Mouse (Mus musculus): ENCODE data around the gene Fam83d. TPM values are rescaled to one million over a fixed set of nuclear protein-coding genes. Genes with fewer than 3 reads are reported as not detected.

Gene Fam83d
- polyA plus RNA-seq, 1 experiment from 2014 or later = 9.4 TPM

GRCm38 (mm10) chr2:158781126-158781525 lies 13.2 kb downstream of the Fam83d start:
- no peak overlapping the region for H3K9ac ChIP-seq
- peaks cover 17% of the 10 kb centered on the region for H3K4me1 ChIP-seq (replicated peaks)
- no peak overlapping the region for H3K4me2 ChIP-seq
- no peak for ATAC-seq (ENCODE audit: low read depth)
- no peaks in the 10 kb centered on the region for H3K27me3 ChIP-seq
- H3K9me3 ChIP-seq = no peaks in the 10 kb centered on the region
- 88% methylated on average over 7 of the region's 7 CpGs for WGBS
- no peak overlapping the region for H3K4me3 ChIP-seq
- H3K27ac ChIP-seq (replicated peaks) = no peak overlapping the region
- peaks cover 24% of the 10 kb centered on the region; the same call in 1 of the 2 replicates for H3K36me3 ChIP-seq

- Histone ChIP-seq H3K9ac (no peak overlapping the region), H3K4me2 (no peak overlapping the region), H3K36me3 (peaks cover 27% of the 10 kb centered on the region), H3K4me1 (replicated peaks) (peaks cover 10% of the 10 kb centered on the region), H3K27ac (replicated peaks) (no peak overlapping the region), H3K27me3 (no peaks in the 10 kb centered on the region), H3K9me3 (no peaks in the 10 kb centered on the region), H3K4me3 (no peak overlapping the region)
- 77% methylated on average over 14 of the region's 14 CpGs for WGBS
- ATAC-seq (ENCODE audit: low read depth) = no peak
Observed at GRCm38 (mm10) chr2:158786927-158787795, 19.3 kb downstream of the Fam83d start.

- peak; percentile 99 for ATAC-seq (ENCODE audit: low read depth)
- Histone ChIP-seq H3K36me3 (no peaks in the 10 kb centered on the region), H3K4me1 (replicated peaks) (peaks cover 26% of the 10 kb centered on the region), H3K9me3 (no peaks in the 10 kb centered on the region), H3K27me3 (no peaks in the 10 kb centered on the region), H3K4me2 (peak within 1 kb of the TSS; percentile 81), H3K27ac (replicated peaks) (peak within 1 kb of the TSS; percentile 87), H3K9ac (peak within 1 kb of the TSS; percentile 79), H3K4me3 (peak within 1 kb of the TSS; percentile 77)
- under 1% methylated on average over 32 of the region's 33 CpGs for WGBS
Observed at GRCm38 (mm10) chr2:158794494-158795004, 26.7 kb downstream of the Fam83d start, which contains the start of gene Dhx35. TSS of gene Dhx35 (plus strand) at chr2:158794807.

DNA sequence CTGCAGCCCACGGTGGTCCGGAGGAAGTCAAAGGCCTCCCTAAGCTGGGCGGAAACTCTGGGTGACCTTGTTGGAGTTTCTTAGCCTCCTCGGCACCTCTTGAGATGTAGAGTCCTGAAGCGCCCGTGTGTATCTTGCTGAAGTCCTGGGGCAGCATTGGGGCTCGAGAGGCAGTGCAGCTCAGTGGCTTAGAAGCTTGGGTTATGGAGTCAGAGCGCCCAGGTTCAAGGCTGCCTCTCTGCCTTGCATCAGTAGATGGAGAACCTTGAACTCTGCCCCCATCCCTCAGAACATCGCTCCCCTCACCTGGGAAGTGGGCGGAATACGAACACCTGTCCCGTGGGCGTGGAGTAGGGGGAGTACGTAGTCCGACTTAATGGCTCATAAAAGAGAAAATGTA lies 27.1 kb downstream of the Fam83d start:
- no peaks in the 10 kb centered on the region for H3K9me3 ChIP-seq
- H3K27ac ChIP-seq (replicated peaks) = peak overlapping the region; percentile 78
- peak overlapping the region; percentile 77 for H3K4me3 ChIP-seq
- H3K4me2 ChIP-seq = peak overlapping the region; percentile 81
- no peaks in the 10 kb centered on the region for H3K36me3 ChIP-seq
- ATAC-seq (ENCODE audit: low read depth) = no peak; the same call in 1 of the 2 replicates
- H3K4me1 ChIP-seq (replicated peaks) = peaks cover 29% of the 10 kb centered on the region
- no peaks in the 10 kb centered on the region for H3K27me3 ChIP-seq
- H3K9ac ChIP-seq = peak overlapping the region; percentile 79
- 9% methylated on average over 15 of the region's 15 CpGs for WGBS

- H3K36me3 ChIP-seq = no peaks in the 10 kb centered on the region
- WGBS = 93% methylated on average over 2 of the region's 2 CpGs
- no peak for ATAC-seq (ENCODE audit: low read depth)
- no peaks in the 10 kb centered on the region for H3K9me3 ChIP-seq
- H3K9ac ChIP-seq = no peak overlapping the region
- no peaks in the 10 kb centered on the region for H3K27me3 ChIP-seq
- no peak overlapping the region for H3K4me3 ChIP-seq
- peaks cover 29% of the 10 kb centered on the region for H3K4me1 ChIP-seq (replicated peaks)
- no peak overlapping the region for H3K4me2 ChIP-seq
- no peak overlapping the region for H3K27ac ChIP-seq (replicated peaks)
Observed at GRCm38 (mm10) chr2:158795875-158796274, 28.0 kb downstream of the Fam83d start.

- 50% methylated on average over 4 of the region's 4 CpGs for WGBS
- ATAC-seq (ENCODE audit: low read depth) = no peak
Observed at GRCm38 (mm10) chr2:158799328-158799727, 31.4 kb downstream of the Fam83d start.

DNA sequence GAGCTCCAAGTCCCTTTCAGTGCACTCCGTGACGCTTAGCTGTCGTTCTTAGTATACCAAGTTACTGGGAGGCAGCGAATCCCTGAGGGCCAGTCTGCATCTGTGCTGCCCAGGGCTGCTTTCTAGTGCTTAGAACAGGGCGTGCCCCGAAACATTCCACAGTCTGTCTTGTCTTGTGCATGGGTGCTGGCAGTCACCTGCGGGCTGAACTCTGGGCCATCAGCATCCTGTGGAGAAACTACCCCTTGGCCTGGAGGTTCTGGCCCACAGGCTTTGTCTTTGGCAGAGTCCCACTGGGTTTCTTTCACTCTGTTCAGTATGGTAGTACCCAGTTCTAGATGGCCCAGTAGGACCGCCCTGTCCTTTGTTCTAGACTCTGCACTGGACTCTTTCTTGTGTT lies 32.9 kb downstream of the Fam83d start:
- Histone ChIP-seq H3K4me3 (no peak overlapping the region), H3K36me3 (peaks cover 37% of the 10 kb centered on the region), H3K4me2 (no peak overlapping the region), H3K27ac (replicated peaks) (no peak overlapping the region), H3K27me3 (no peaks in the 10 kb centered on the region), H3K4me1 (replicated peaks) (peaks cover 12% of the 10 kb centered on the region), H3K9me3 (no peaks in the 10 kb centered on the region), H3K9ac (no peak overlapping the region)
- WGBS = 94% methylated on average over 8 of the region's 8 CpGs
- ATAC-seq (ENCODE audit: low read depth) = no peak

More at GRCm38 (mm10) chr2:158799328-158799727, 31.4 kb downstream of the Fam83d start:
- Histone ChIP-seq H3K4me3 (no peak overlapping the region), H3K9me3 (no peaks in the 10 kb centered on the region), H3K9ac (no peak overlapping the region), H3K27ac (replicated peaks) (peak overlapping the region; percentile 56), H3K4me1 (replicated peaks) (peaks cover 19% of the 10 kb centered on the region), H3K36me3 (peaks cover 28% of the 10 kb centered on the region), H3K4me2 (no peak overlapping the region), H3K27me3 (no peaks in the 10 kb centered on the region)

GRCm38 (mm10) chr2:158803575-158803974 lies 35.7 kb downstream of the Fam83d start:
- Histone ChIP-seq H3K36me3 (peaks cover 52% of the 10 kb centered on the region), H3K4me2 (no peak overlapping the region), H3K9me3 (no peaks in the 10 kb centered on the region), H3K27ac (replicated peaks) (no peak overlapping the region), H3K27me3 (no peaks in the 10 kb centered on the region), H3K4me1 (replicated peaks) (peaks cover 12% of the 10 kb centered on the region), H3K9ac (no peak overlapping the region), H3K4me3 (no peak overlapping the region)
- WGBS = 93% methylated on average over 8 of the region's 8 CpGs
- no peak for ATAC-seq (ENCODE audit: low read depth)

DNA sequence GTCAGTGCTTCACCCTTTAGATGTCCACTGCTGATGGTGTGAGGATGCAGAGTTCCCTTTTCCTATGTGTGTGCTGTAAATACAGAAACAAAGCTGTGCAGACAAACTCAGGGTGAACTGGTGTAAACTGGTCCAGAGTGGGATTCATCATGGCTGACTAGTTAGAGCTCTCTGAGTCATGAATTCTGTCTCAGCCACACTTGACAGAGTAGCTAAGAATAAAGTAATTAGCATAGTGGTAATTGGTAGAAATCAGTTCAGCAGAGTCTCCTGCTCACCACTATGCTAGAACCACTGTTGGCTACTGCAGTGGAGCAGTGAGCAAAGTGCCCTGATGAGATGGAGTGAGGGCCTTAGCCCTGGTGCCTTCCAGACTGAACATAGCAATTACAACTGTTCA lies 47.8 kb downstream of the Fam83d start:
- Histone ChIP-seq H3K27me3 (no peaks in the 10 kb centered on the region), H3K9ac (no peak overlapping the region), H3K36me3 (peaks cover 56% of the 10 kb centered on the region), H3K4me1 (replicated peaks) (no peaks in the 10 kb centered on the region), H3K9me3 (no peaks in the 10 kb centered on the region), H3K4me2 (no peak overlapping the region), H3K4me3 (no peak overlapping the region), H3K27ac (replicated peaks) (no peak overlapping the region)
- ATAC-seq (ENCODE audit: low read depth) = no peak

DNA sequence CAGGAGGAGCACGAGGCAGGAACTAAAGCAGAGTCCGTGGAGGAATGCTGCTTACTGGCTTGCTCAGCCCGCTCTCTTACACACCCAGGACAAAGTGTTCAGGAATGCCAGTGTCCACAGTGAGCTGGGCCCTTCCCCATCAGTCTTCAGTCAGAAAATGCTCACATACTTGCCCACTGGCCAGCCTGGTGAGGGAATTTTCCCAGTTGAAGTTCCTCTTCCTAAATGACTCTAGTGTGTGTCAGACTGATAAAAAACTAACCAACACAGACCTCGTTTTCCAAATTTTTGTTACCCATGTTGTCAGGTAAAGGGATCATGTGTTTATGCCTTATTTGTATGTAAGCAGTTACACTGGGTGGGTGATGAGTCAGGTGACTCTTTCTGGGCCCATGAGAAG lies 48.3 kb downstream of the Fam83d start:
- no peak overlapping the region for H3K4me3 ChIP-seq
- no peak overlapping the region for H3K4me2 ChIP-seq
- peaks cover 62% of the 10 kb centered on the region for H3K36me3 ChIP-seq
- H3K27ac ChIP-seq (replicated peaks) = no peak overlapping the region
- no peaks in the 10 kb centered on the region for H3K4me1 ChIP-seq (replicated peaks)
- H3K9me3 ChIP-seq = no peaks in the 10 kb centered on the region
- no peak overlapping the region for H3K9ac ChIP-seq
- H3K27me3 ChIP-seq = no peaks in the 10 kb centered on the region
- no peak for ATAC-seq (ENCODE audit: low read depth)
- WGBS = 96% methylated on average over 4 of the region's 4 CpGs

GRCm38 (mm10) chr2:158817708-158818107 lies 49.8 kb downstream of the Fam83d start:
- Histone ChIP-seq H3K27ac (replicated peaks) (no peak overlapping the region), H3K9me3 (no peaks in the 10 kb centered on the region), H3K4me3 (no peak overlapping the region), H3K36me3 (peaks cover 65% of the 10 kb centered on the region), H3K9ac (no peak overlapping the region), H3K4me1 (replicated peaks) (no peaks in the 10 kb centered on the region), H3K27me3 (no peaks in the 10 kb centered on the region), H3K4me2 (no peak overlapping the region)
- WGBS = 88% methylated on average over 8 of the region's 8 CpGs
- no peak for ATAC-seq (ENCODE audit: low read depth)

DNA sequence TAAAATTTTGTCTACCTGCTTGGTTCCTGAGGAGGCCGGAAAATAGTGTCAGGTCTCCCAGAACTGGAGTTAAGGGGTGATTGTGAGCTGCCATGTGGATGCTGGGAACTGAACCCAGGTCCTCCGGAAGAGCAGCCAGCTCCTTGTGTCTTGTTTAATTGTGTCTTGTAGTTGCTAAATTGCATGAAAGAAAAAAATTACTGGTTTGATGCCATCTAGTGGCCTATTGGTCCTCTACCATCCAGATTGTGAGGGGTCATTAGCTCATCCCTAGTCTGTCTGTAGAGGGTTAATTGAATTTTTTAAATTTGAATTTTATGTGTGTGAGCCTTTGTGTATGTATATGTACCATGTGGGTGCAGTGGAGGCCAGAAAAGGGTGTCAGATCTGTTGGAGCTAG lies 60.2 kb downstream of the Fam83d start:
- Histone ChIP-seq H3K4me2 (no peak overlapping the region), H3K27me3 (no peaks in the 10 kb centered on the region), H3K27ac (replicated peaks) (no peak overlapping the region), H3K4me1 (replicated peaks) (peaks cover 4% of the 10 kb centered on the region; the same call in 1 of the 2 replicates), H3K36me3 (peaks cover 64% of the 10 kb centered on the region), H3K4me3 (no peak overlapping the region), H3K9me3 (no peaks in the 10 kb centered on the region), H3K9ac (no peak overlapping the region)
- 86% methylated on average over 2 of the region's 2 CpGs for WGBS
- ATAC-seq (ENCODE audit: low read depth) = no peak

Measured in neural tube, embryonic 13.5 days (tissue).